Mouse (Mus musculus): ENCODE data around the gene Kctd12. TPM values are rescaled to one million over a fixed set of nuclear protein-coding genes. Genes with fewer than 3 reads are reported as not detected.

The Kctd12 gene
- polyA plus RNA-seq, 1 experiment from 2014 or later: 10.8 TPM

GRCm38 (mm10) chr14:102953511-102953910 lies 28.9 kb downstream of the Kctd12 start:
- H3K4me3 ChIP-seq: no peak overlapping the region
- H3K9me3 ChIP-seq: no peaks in the 10 kb centered on the region
- no peak for ATAC-seq (ENCODE audit: low read depth)
- no peak overlapping the region for H3K9ac ChIP-seq
- H3K27me3 ChIP-seq: no peaks in the 10 kb centered on the region
- H3K36me3 ChIP-seq: no peaks in the 10 kb centered on the region
- WGBS: 33% methylated on average over 8 of the region's 8 CpGs
- no peak overlapping the region for H3K4me2 ChIP-seq
- H3K4me1 ChIP-seq (replicated peaks): no peaks in the 10 kb centered on the region
- no peak overlapping the region for H3K27ac ChIP-seq (replicated peaks)

GRCm38 (mm10) chr14:102951974-102952373 lies 30.5 kb downstream of the Kctd12 start:
- Histone ChIP-seq H3K4me3 (no peak overlapping the region), H3K36me3 (no peaks in the 10 kb centered on the region), H3K9me3 (no peaks in the 10 kb centered on the region), H3K27ac (replicated peaks) (no peak overlapping the region), H3K27me3 (no peaks in the 10 kb centered on the region), H3K4me1 (replicated peaks) (no peaks in the 10 kb centered on the region), H3K4me2 (no peak overlapping the region), H3K9ac (no peak overlapping the region)
- 73% methylated on average over 1 of the region's 1 CpGs for WGBS
- ATAC-seq (ENCODE audit: low read depth): no peak

- Histone ChIP-seq H3K27ac (replicated peaks) (no peak overlapping the region), H3K4me1 (replicated peaks) (no peaks in the 10 kb centered on the region), H3K9me3 (no peaks in the 10 kb centered on the region), H3K36me3 (no peaks in the 10 kb centered on the region), H3K4me3 (no peak overlapping the region), H3K9ac (no peak overlapping the region), H3K4me2 (no peak overlapping the region), H3K27me3 (no peaks in the 10 kb centered on the region)
- 71% methylated on average over 2 of the region's 2 CpGs for WGBS
- ATAC-seq (ENCODE audit: low read depth): no peak
Measured at GRCm38 (mm10) chr14:102947796-102948195, 34.6 kb downstream of the Kctd12 start.

GRCm38 (mm10) chr14:102942222-102942843 lies 40.1 kb downstream of the Kctd12 start:
- Histone ChIP-seq H3K27ac (replicated peaks) (no peak overlapping the region), H3K4me2 (no peak overlapping the region), H3K36me3 (no peaks in the 10 kb centered on the region), H3K4me1 (replicated peaks) (no peaks in the 10 kb centered on the region), H3K27me3 (no peaks in the 10 kb centered on the region), H3K9ac (no peak overlapping the region), H3K4me3 (no peak overlapping the region), H3K9me3 (no peaks in the 10 kb centered on the region)
- 78% methylated on average over 2 of the region's 2 CpGs for WGBS
- no peak for ATAC-seq (ENCODE audit: low read depth)

GRCm38 (mm10) chr14:102934878-102935277 lies 47.6 kb downstream of the Kctd12 start:
- 81% methylated on average over 2 of the region's 2 CpGs for WGBS
- H3K27me3 ChIP-seq: no peaks in the 10 kb centered on the region
- H3K4me1 ChIP-seq (replicated peaks): no peaks in the 10 kb centered on the region
- no peak overlapping the region for H3K9ac ChIP-seq
- no peak for ATAC-seq (ENCODE audit: low read depth)
- no peaks in the 10 kb centered on the region for H3K9me3 ChIP-seq
- H3K27ac ChIP-seq (replicated peaks): no peak overlapping the region
- H3K4me3 ChIP-seq: no peak overlapping the region
- H3K4me2 ChIP-seq: no peak overlapping the region
- no peaks in the 10 kb centered on the region for H3K36me3 ChIP-seq

GRCm38 (mm10) chr14:102930933-102931332 lies 51.5 kb downstream of the Kctd12 start:
- no peak overlapping the region for H3K9ac ChIP-seq
- no peak overlapping the region for H3K27ac ChIP-seq (replicated peaks)
- H3K27me3 ChIP-seq: no peaks in the 10 kb centered on the region
- H3K4me2 ChIP-seq: no peak overlapping the region
- peaks cover 6% of the 10 kb centered on the region; the same call in 1 of the 2 replicates for H3K4me1 ChIP-seq (replicated peaks)
- H3K36me3 ChIP-seq: no peaks in the 10 kb centered on the region
- ATAC-seq (ENCODE audit: low read depth): no peak
- 55% methylated on average over 1 of the region's 1 CpGs for WGBS
- no peaks in the 10 kb centered on the region for H3K9me3 ChIP-seq
- no peak overlapping the region for H3K4me3 ChIP-seq

GRCm38 (mm10) chr14:102929545-102929944 lies 52.9 kb downstream of the Kctd12 start:
- Histone ChIP-seq H3K27ac (replicated peaks) (no peak overlapping the region), H3K9ac (no peak overlapping the region), H3K4me3 (no peak overlapping the region), H3K4me2 (no peak overlapping the region), H3K27me3 (no peaks in the 10 kb centered on the region), H3K4me1 (replicated peaks) (peaks cover 15% of the 10 kb centered on the region), H3K36me3 (no peaks in the 10 kb centered on the region), H3K9me3 (no peaks in the 10 kb centered on the region)
- WGBS: 86% methylated on average over 3 of the region's 3 CpGs
- ATAC-seq (ENCODE audit: low read depth): no peak

- no peak for ATAC-seq (ENCODE audit: low read depth)
Measured at GRCm38 (mm10) chr14:102927847-102928466, 54.5 kb downstream of the Kctd12 start.

More at GRCm38 (mm10) chr14:102927847-102928466, 54.5 kb downstream of the Kctd12 start:
- no peaks in the 10 kb centered on the region for H3K9me3 ChIP-seq
- no peaks in the 10 kb centered on the region for H3K36me3 ChIP-seq
- 89% methylated on average over 5 of the region's 5 CpGs for WGBS
- H3K9ac ChIP-seq: no peak overlapping the region
- no peak overlapping the region for H3K4me2 ChIP-seq
- H3K4me1 ChIP-seq (replicated peaks): peaks cover 15% of the 10 kb centered on the region
- no peaks in the 10 kb centered on the region for H3K27me3 ChIP-seq
- H3K27ac ChIP-seq (replicated peaks): no peak overlapping the region
- no peak overlapping the region for H3K4me3 ChIP-seq

Small RNA genes lying within 50 kb of the gene (microRNA-seq; reads per million reads assigned to microRNA genes)
- gene Mir5130: 1.0 reads per million

Other genes starting within 250 kb of the Kctd12 start
- gene Acod1, start 64.3 kb upstream of the Kctd12 start, polyA plus RNA-seq (2015; fragmentation: Nextera tagmentation; extraction: Ambion mirVana): not detected in 2 replicates
- gene Cln5, start 87.6 kb upstream of the Kctd12 start, polyA plus RNA-seq (2015; fragmentation: Nextera tagmentation; extraction: Ambion mirVana): 16.2 and 18.1 TPM in 2 replicates
- gene Fbxl3, start 116.9 kb upstream of the Kctd12 start, polyA plus RNA-seq (2015; fragmentation: Nextera tagmentation; extraction: Ambion mirVana): 25.0 and 26.5 TPM in 2 replicates

Measured in neural tube, embryonic 13.5 days (tissue).